Mouse (Mus musculus) gastrocnemius, adult 8-10 months (tissue): ENCODE data around the gene Pomt1. TPM values are rescaled to one million over a fixed set of nuclear protein-coding genes. Genes with fewer than 3 reads are reported as not detected.
"Not testable (repeated sequence)": the region's sequence is repeated elsewhere in the genome, so short reads cannot be mapped to it uniquely, and the experiment has no call there.

Source experiments
- DNase-seq, 2 experiments: peaks; one replicate each; pipeline ENCODE4 v3.0.0; 2022; ENCODE audit warnings: low spot score in 2 of 2
- total RNA-seq, 4 experiments: library from RNA; stranded (reverse); gene quantifications; 2 replicates each; pipeline ENCODE4 v1.2.4; 2022

Pomt1 gene
- total RNA-seq, 4 experiments from 2014 or later, result 10.0 to 12.5 (median 11.9) TPM

DNA sequence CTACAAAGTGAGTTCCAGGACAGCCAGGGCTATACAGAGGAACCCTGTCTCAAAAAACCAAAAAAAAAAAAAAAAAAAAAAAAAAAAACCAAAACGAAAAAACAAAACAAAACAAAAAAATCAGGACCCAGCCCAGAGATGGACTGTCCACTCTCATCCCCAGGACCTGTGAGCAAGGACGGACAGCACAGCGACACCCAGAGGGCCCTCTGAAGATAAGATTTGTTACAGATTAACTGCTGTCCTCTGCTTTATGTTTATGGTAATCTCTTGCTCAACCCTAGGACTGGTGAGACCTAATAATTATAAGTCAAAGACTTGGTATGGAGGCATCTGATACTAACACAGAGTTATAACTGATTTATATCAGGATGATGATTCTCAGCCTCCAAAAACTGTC is 39.4 kb downstream of the Pomt1 start:
- DNase-seq, result no peak

- DNase-seq, result no peak
These were observed 45.9 kb downstream of the Pomt1 start for GRCm38 (mm10) chr2:32282289-32282688.

GRCm38 (mm10) chr2:32282727-32283126 is 46.3 kb downstream of the Pomt1 start:
- peak in 1 of 2 experiments; percentile 50 for DNase-seq

- no peak for DNase-seq
These were observed 47.6 kb downstream of the Pomt1 start for GRCm38 (mm10) chr2:32283986-32284385.

DNA sequence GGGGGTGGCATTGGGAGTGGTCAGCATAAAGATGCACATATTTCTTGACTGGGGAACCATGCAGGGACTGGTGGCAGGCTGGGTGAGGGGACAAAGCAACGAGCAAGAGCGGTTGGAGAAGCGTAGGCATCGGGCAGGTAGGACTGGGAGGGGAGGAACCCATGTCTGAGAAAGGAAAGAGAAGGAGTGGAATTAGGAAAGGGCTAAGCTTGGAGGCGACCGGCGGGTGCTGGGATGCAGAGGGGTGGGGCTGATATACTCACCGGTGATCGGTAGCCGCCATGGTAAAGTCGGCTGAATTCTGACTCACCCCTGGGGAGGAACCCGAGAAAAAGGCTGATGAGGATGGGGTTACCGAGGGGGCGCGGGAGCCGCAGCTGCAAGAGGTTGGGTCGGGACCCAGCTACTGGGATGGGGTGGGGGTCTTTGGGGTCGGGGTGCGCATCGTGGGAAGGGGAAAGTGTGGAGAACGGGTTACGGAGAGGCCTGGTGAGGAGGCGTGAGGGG is 51.0 kb downstream of the Pomt1 start, which contains the start of gene Golga2:
TSS of gene Golga2 (plus strand) at position 51 of the 507 bp plus-strand sequence.
- no peak for DNase-seq

DNA sequence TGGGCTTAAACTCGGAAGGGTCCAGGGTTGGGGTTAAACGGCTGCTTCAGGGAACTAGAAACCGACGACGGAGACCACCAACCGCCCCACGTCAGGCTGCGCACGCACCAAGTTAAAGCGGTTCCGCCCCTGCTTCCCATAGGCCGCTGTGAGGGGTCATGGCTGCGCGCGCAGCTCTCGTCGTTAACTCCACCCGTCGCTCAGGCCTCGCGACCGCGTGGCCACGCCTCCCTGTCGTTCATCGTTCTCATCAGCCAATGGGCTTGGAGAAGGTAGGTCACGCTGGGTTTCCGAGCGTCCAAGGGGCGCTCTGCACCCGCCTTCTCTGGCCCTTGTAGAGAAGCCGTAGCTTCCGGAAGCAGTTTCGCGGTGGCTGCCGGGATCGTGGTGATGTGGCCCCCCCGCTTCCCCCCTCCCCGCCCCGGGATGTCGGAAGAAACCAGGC is 51.6 kb downstream of the Pomt1 start, which contains the start of gene Swi5:
TSS of gene Swi5 (minus strand) at position 153 of the 445 bp plus-strand sequence.
- DNase-seq, result peak; percentile 96 to 98

DNA sequence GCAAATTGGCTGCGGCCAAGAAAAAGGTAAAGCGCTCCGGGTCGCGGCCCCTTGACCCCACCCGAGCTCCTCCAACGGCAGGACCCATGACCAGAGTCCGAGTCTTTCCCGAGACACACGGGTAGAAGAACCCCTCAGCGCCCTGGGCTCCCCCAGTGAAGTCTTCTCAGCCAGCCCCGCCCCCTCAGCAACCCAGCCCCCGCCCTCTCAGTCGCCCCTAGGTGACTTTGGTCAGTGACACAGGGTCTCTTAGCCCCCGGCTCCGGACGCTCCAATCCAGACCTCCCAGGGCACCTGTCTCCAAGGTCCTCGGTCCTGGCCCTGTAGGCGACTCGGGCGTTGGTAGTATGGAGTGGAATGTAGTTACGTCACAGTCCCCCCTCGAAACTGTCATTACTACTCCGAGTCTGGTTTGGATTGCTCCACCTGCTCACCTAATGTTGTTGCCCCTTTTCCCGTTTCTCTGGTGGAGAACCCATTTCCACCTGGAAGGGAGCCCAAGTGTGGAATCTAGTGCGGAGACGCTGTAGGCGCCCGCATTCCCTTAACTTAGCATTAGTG is 52.1 kb downstream of the Pomt1 start:
- DNase-seq, result peak in 1 of 2 experiments; percentile 41

- no peak for DNase-seq
These were observed 53.2 kb downstream of the Pomt1 start for GRCm38 (mm10) chr2:32289578-32289977.

DNA sequence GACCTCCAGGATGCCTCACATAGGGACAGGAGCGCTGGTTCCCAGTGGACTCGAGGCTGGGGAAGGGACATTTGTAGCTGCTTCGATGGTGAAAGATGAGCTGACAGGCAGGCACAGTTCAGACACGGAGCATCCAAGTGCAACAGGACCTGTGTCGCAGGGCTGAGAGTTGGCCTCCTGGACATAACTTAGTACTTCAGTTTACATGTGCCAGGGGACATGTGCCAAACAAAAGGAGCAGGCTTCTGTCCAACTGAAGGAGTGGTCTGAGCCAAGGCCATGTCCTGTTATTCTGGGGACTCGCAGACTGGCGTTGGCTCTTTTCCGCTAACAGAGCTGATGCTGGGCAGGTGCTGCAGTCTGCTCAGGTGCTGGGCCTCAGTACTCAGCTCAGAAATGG is 58.0 kb downstream of the Pomt1 start:
- peak; percentile 70 to 85 for DNase-seq

DNA sequence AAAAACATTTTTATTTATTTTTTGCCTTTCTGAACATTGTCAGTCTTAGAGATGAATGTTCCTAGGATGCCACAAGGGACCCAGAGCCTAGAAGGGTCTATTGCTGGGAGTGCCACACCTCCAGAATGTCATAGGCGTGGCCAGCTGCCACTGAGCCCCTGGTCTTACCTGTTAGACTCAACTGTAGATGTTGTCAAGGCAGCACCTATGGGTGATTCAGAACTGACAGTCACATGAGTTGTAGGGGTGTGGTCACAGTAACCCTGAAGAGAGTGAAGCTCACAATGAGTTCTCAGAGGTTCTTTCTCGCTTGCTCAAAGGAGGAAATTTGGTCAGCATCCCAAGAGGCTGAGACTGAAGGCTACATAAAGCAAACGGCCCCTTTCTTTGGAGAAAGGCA is 58.9 kb downstream of the Pomt1 start:
- DNase-seq, result no peak

- DNase-seq, result not testable (repeated sequence)
These were observed 59.5 kb downstream of the Pomt1 start for GRCm38 (mm10) chr2:32295842-32296241.

- DNase-seq, result no peak
These were observed 63.1 kb downstream of the Pomt1 start for GRCm38 (mm10) chr2:32299469-32299868.

GRCm38 (mm10) chr2:32302952-32303351 is 66.6 kb downstream of the Pomt1 start:
- no peak for DNase-seq

- no peak for DNase-seq
These were observed 67.9 kb downstream of the Pomt1 start for GRCm38 (mm10) chr2:32304145-32304832.

Other genes starting within 250 kb of the Pomt1 start
- 10 to 100 TPM; 10.8 to 17.5 (median 14.9) TPM for gene Fam78a, start 151.7 kb upstream of the Pomt1 start, total RNA-seq
- gene Plpp7, start 141.1 kb upstream of the Pomt1 start, total RNA-seq, result 100 to 1,000 TPM in 3 of 4 experiments, 10 to 100 TPM in 1; 99.5 to 130 (median 113) TPM
- 10 to 100 TPM; 81.0 to 90.8 (median 85.9) TPM for gene Prrc2b, start 85.5 kb upstream of the Pomt1 start, total RNA-seq
- 10 to 100 TPM; 10.1 to 10.9 (median 10.7) TPM for gene Uck1, start 23.6 kb downstream of the Pomt1 start, total RNA-seq
- 10 to 100 TPM; 50.1 to 62.3 (median 53.8) TPM for gene Golga2, start 50.8 kb downstream of the Pomt1 start, total RNA-seq
- 100 to 1,000 TPM; 137 to 150 (median 140) TPM for gene Swi5, start 51.5 kb downstream of the Pomt1 start, total RNA-seq
- gene Ciz1, start 115.7 kb downstream of the Pomt1 start, total RNA-seq, result 10 to 100 TPM; 18.3 to 28.1 (median 25.8) TPM
- 1 to 10 TPM; 2.6 to 5.9 (median 3.9) TPM for gene Dnm1, start 116.7 kb downstream of the Pomt1 start, total RNA-seq
- 10 to 100 TPM; 40.1 to 46.1 (median 42.3) TPM for gene 1110008P14Rik, start 145.3 kb downstream of the Pomt1 start, total RNA-seq
- gene Lcn2, start 151.7 kb downstream of the Pomt1 start, total RNA-seq, result 1 to 10 TPM in 1 of 4 experiments, under 1 TPM in 1, not detected in 2; 0.65 to 1.9 TPM
- 10 to 100 TPM; 33.8 to 40.1 (median 36.1) TPM for gene Ptges2, start 159.3 kb downstream of the Pomt1 start, total RNA-seq
- gene Naif1, start 213.9 kb downstream of the Pomt1 start, total RNA-seq, result 1 to 10 TPM; 2.1 to 2.7 (median 2.3) TPM
- 100 to 1,000 TPM in 1 of 4 experiments, 10 to 100 TPM in 3; 48.5 to 113 (median 60.4) TPM for gene Slc25a25, start 214.9 kb downstream of the Pomt1 start, total RNA-seq